Mouse (Mus musculus) hindbrain, embryonic 12.5 days (tissue): Measurements from ENCODE around the gene Slc25a11. TPM values are rescaled to one million over a fixed set of nuclear protein-coding genes. Genes with fewer than 3 reads are reported as not detected.

Source experiments
- ATAC-seq: fragments of 200-750 bp; cut with Nextera tagmentation; 2 replicates; pipeline ENCODE4 v1.8.0; 2017; ENCODE audit warnings: moderate TSS enrichment; ENCODE audit not compliant: low FRiP score
- H3K27ac ChIP-seq: fragments of 300-500 bp; sonication (generic); 2 replicates; pipeline ENCODE4 v1.5.1; 2016; ENCODE audit warnings: mild to moderate bottlenecking
- H3K27me3 ChIP-seq: fragments of 300-500 bp; sonication (generic); 2 replicates; pipeline ENCODE4 v1.6.1; 2016; ENCODE audit warnings: mild to moderate bottlenecking
- H3K36me3 ChIP-seq: fragments of 300-500 bp; sonication (generic); 2 replicates; pipeline ENCODE4 v1.6.1; 2016; ENCODE audit warnings: mild to moderate bottlenecking
- H3K4me1 ChIP-seq: fragments of 300-500 bp; sonication (generic); 2 replicates; pipeline ENCODE4 v1.6.1; 2016
- H3K4me2 ChIP-seq: fragments of 300-500 bp; sonication (generic); replicated peaks from 2 replicates; pipeline ENCODE4 v1.6.1; 2016; ENCODE audit warnings: mild to moderate bottlenecking
- H3K4me3 ChIP-seq: fragments of 300-500 bp; sonication (generic); 2 replicates; pipeline ENCODE4 v1.5.1; 2016; ENCODE audit warnings: mild to moderate bottlenecking
- H3K9ac ChIP-seq: fragments of 300-500 bp; sonication (generic); 2 replicates; pipeline ENCODE4 v1.6.1; 2016; ENCODE audit warnings: mild to moderate bottlenecking, moderate library complexity
- H3K9me3 ChIP-seq: fragments of 300-500 bp; sonication (generic); replicated peaks from 2 replicates; pipeline ENCODE4 v1.6.1; 2016; ENCODE audit warnings: mild to moderate bottlenecking
- WGBS: fragments of 180-500 bp; shearing (Covaris S2); methylation state at CpG from one replicate; pipeline ENCODE4 v1.1.7; 2016; 5-methylcytosine and 5-hydroxymethylcytosine counted together
- polyA plus RNA-seq: library from polyadenylated mRNA; unstranded; fragments of >200 nt; fragmentation: Nextera tagmentation; extraction: Ambion mirVana; gene quantifications from 2 replicates; pipeline ENCODE4 v1.2.1, GENCODE M21; 2016

Slc25a11 gene
- polyA plus RNA-seq, 1 experiment from 2014 or later = 148 TPM

DNA sequence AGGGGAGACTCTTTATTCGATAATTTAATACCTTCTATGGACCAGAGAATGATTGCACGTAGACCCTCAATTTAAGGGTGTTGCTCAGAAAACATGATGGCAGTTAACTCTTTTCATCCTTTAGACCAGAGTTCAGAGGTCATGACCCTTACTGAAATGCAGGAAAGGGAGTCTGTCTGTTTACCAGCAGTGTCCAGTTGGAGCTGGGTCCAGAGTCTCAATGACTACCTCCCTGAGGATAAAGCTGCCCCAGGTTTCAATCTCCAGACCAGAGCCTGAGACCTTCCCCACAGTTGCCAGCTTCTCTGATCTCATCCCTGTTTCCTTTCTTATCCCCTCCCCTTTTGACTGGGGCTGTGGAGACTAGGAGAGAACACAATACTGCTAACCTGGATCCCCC, 31.3 kb upstream of the Slc25a11 start:
- no peaks in the 10 kb centered on the region for H3K27me3 ChIP-seq
- no peak overlapping the region for H3K27ac ChIP-seq
- no peak overlapping the region for H3K4me3 ChIP-seq
- no peaks in the 10 kb centered on the region for H3K9me3 ChIP-seq
- H3K4me1 ChIP-seq = peaks cover 17% of the 10 kb centered on the region
- 59% methylated on average over 2 of the region's 2 CpGs for WGBS
- H3K4me2 ChIP-seq = no peak overlapping the region
- peaks cover 53% of the 10 kb centered on the region for H3K36me3 ChIP-seq
- no peak overlapping the region for H3K9ac ChIP-seq
- no peak for ATAC-seq

DNA sequence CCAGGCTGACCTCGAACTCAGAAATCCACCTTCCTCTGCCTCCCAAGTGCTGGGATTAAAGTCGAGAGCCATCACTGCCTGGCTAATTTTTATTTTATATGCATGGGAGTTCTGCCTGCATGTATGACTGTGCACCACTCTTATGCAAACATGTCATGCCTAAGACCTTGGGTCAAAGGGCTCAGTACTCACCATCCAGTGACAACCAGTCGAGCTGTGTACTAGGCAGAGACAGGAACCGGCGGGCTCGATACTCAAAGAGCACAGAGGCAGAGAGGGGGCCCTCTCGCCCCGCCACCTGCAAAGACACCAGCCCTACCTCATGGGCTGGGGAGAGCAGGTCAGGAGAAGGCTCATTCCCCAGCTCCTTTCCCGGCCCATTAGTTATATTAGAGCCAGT, 30.8 kb upstream of the Slc25a11 start:
- Histone ChIP-seq H3K27me3 (no peaks in the 10 kb centered on the region), H3K36me3 (peaks cover 51% of the 10 kb centered on the region), H3K9ac (no peak overlapping the region), H3K4me1 (peaks cover 17% of the 10 kb centered on the region), H3K27ac (no peak overlapping the region), H3K4me3 (no peak overlapping the region), H3K9me3 (no peaks in the 10 kb centered on the region), H3K4me2 (no peak overlapping the region)
- 79% methylated on average over 9 of the region's 9 CpGs for WGBS
- ATAC-seq = no peak

DNA sequence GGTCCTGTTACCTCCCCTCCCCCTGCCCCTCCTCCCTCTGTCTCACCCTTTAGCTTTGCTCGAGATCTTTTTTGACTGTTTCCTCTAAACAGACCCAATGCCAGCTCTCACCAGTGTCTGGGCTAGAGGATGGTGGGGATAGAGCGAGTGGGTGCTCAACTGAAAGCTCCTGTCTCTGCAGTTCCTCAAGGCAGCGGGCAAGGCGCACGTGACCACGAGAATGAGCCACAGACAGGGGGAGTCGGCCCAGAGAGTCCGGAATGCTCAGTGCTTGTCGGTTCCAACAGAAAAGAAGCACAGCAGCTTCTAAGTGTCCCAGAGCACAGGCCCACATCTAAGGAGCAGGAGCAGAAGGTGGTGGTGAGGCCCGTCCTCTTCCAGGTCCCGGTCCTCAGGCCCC, 27.2 kb upstream of the Slc25a11 start:
- Histone ChIP-seq H3K4me3 (no peak overlapping the region), H3K27me3 (no peaks in the 10 kb centered on the region), H3K9me3 (no peaks in the 10 kb centered on the region), H3K9ac (no peak overlapping the region), H3K4me1 (peaks cover 15% of the 10 kb centered on the region), H3K27ac (no peak overlapping the region), H3K4me2 (no peak overlapping the region), H3K36me3 (peaks cover 44% of the 10 kb centered on the region)
- WGBS = 69% methylated on average over 11 of the region's 11 CpGs
- no peak for ATAC-seq

DNA sequence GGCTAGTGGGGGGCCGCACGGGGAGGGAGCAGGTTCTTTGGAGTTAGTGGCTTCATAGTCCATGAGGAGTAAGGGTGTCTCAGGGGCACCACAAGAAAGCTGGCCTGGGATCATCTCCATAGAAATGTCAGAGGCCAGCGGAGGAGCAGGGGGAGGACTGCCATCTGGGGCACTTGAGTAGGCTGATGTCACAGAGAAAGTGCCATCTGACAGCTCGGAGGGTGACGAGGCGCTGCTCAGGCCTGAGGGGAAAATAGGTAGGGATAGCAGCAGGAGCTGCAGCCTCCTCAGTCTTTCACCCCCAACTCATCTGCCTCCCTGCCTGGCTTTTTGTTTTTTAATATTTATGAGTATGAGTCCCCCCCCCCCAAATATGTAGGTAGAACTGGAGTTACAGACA, 26.7 kb upstream of the Slc25a11 start:
- no peaks in the 10 kb centered on the region for H3K27me3 ChIP-seq
- ATAC-seq = no peak
- peaks cover 39% of the 10 kb centered on the region for H3K36me3 ChIP-seq
- no peaks in the 10 kb centered on the region for H3K9me3 ChIP-seq
- H3K4me3 ChIP-seq = no peak overlapping the region
- WGBS = 46% methylated on average over 6 of the region's 6 CpGs
- H3K4me1 ChIP-seq = peaks cover 15% of the 10 kb centered on the region
- H3K27ac ChIP-seq = no peak overlapping the region
- no peak overlapping the region for H3K9ac ChIP-seq
- H3K4me2 ChIP-seq = no peak overlapping the region

DNA sequence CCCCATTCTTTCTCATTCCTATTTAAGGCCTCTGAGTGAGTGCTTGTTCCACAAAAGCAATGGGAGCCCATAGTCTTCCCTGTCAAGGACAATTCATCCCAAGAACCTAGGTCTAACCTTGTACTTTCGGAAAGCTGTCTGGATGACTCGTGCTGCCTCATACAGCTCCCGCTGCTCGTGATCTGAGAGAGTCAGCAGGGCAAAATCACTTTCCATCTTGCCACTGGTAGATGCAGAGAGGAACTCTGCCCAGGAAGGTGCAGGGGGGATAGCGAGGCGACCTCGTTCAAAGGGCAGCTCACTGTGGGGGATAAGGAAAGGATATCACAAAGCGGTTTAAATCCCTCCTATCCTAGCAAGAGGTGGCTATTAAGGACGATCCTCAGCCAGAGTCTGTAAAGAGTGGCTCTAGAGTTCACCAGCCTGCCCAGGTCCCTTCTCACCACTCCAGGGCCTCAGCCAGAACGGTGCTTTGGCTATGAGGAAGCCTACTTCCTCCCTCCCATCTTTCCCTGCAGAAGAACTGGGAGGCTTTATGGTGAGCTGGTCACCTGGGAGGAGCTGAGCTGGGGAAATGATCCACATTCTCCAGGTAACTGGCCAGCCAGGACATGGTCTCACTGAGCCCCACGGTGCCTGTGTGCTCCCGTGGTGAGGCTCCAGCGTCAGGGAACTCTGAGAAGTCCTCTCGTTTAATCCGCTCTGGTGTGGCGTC, 24.2 kb upstream of the Slc25a11 start:
- no peak overlapping the region for H3K9ac ChIP-seq
- H3K27ac ChIP-seq = no peak overlapping the region
- H3K4me2 ChIP-seq = peak overlapping the region; percentile 85; the same call in 1 of the 2 replicates
- ATAC-seq = no peak
- H3K27me3 ChIP-seq = no peaks in the 10 kb centered on the region
- no peaks in the 10 kb centered on the region for H3K9me3 ChIP-seq
- H3K4me1 ChIP-seq = peaks cover 27% of the 10 kb centered on the region
- H3K36me3 ChIP-seq = peaks cover 33% of the 10 kb centered on the region
- 84% methylated on average over 16 of the region's 16 CpGs for WGBS
- no peak overlapping the region for H3K4me3 ChIP-seq

DNA sequence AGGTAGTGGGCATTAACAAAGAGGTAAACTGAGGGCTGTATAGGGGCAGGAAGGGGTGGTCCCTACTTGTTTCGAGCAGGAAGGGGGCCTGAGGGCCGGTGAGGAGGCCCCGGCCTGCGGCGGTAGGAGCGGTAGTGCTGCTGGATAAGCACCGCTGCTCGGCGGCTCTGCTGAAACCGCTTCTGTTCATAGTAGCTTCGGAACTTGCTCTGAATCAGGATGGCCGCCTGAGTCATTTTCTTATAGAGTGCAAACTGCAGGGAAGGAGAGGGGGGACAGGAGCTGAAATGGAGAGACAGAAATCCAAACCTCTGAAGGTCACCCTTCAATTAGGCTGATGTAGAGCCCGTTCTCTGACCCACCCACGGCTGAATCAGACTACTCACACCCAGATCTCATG, 23.2 kb upstream of the Slc25a11 start:
- Histone ChIP-seq H3K9ac (peak overlapping the region; percentile 80), H3K4me2 (peak overlapping the region; percentile 85), H3K4me1 (peaks cover 27% of the 10 kb centered on the region), H3K36me3 (peaks cover 28% of the 10 kb centered on the region), H3K9me3 (no peaks in the 10 kb centered on the region), H3K4me3 (peak overlapping the region; percentile 57), H3K27ac (peak overlapping the region; percentile 97), H3K27me3 (no peaks in the 10 kb centered on the region)
- no peak for ATAC-seq
- 43% methylated on average over 14 of the region's 14 CpGs for WGBS

DNA sequence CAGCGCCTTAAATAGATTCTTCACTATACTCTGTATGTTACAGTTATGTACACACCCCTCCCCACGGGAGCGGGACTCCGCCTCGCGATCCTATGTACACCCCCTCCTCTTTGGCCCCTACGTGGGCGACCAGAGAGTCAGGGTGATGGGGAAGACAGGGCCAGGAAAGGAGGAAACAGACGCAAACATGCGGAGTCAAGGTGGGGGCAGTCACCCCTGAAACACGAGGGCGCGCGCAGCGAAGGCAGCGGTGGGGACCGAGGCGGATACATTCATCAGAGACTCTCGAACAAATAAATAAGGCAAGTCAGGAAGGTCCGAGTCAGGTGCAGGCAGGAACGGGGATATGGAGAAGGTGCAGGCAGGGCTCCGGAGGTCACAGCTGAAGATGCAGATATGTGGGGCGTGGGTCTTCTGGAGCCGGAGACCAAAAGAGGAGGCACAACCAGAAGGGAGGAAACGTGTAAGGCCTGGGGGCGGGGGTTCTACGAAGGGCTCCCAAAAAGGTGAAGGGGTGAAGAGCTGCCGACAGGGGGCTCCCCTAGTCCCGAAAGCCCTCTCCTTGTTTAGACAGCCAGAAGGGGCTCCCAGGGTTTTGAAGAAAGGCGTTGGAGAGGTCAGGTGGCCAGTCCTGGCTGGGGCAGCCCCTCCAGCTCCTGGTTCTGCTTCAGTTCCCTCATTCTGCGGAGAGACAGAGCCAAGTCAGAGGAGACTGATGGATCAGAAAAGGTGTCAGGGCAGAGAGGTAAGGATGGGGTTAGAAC, 22.5 kb upstream of the Slc25a11 start:
- Histone ChIP-seq H3K36me3 (peaks cover 29% of the 10 kb centered on the region), H3K27me3 (no peaks in the 10 kb centered on the region), H3K4me1 (peaks cover 27% of the 10 kb centered on the region), H3K4me3 (peak overlapping the region; percentile 57), H3K27ac (peak overlapping the region; percentile 97), H3K9ac (peak overlapping the region; percentile 80), H3K9me3 (no peaks in the 10 kb centered on the region), H3K4me2 (peak overlapping the region; percentile 85)
- ATAC-seq = peak; percentile 42
- under 1% methylated on average over 30 of the region's 31 CpGs for WGBS

DNA sequence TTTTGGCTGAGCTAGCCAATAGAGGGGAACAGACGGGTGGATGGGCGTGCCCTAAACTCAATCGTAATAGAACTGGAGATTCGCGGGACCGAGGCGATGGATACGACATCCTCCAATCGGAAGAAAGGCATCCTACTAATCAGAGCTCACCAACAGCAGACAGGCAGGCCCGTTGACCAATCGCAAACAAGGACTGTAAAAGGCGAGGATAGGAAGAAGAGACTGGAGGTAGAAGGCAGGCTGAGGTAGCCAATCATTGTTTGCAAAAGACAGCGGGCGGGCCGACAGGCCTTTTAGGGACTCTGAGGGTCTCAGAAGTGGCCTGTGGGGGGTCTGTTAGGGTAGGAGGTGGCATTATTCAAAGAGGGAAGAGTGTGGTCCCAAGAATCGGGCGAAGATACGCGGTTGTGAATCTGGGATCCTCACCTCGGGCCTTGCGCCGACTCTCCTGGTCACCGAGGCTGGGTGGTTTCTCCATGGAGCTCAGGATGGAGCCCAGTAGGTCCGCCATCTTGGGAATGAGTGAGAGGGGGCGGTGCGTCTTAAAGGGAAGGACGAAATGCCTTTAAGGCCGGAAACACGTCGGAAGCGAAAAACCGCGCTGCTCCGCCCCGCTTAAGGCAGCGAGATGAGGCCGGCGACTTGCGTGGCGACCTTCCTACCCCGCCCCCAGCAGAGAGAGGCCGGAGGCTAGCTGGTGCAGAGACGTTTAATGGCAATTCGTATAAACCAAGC, 21.7 kb upstream of the Slc25a11 start, which contains the start of gene Spag7:
TSS of gene Spag7 (minus strand) at position 646 of the 735 bp plus-strand sequence.
- Histone ChIP-seq H3K9ac (peak within 1 kb of the TSS; percentile 80), H3K9me3 (no peaks in the 10 kb centered on the region), H3K27me3 (no peaks in the 10 kb centered on the region), H3K36me3 (peaks cover 31% of the 10 kb centered on the region), H3K4me2 (peak within 1 kb of the TSS; percentile 85), H3K4me1 (peaks cover 27% of the 10 kb centered on the region), H3K27ac (peak within 1 kb of the TSS; percentile 97), H3K4me3 (peak within 1 kb of the TSS; percentile 57)
- peak; percentile 98 for ATAC-seq
- WGBS = under 1% methylated on average over 43 of the region's 44 CpGs

DNA sequence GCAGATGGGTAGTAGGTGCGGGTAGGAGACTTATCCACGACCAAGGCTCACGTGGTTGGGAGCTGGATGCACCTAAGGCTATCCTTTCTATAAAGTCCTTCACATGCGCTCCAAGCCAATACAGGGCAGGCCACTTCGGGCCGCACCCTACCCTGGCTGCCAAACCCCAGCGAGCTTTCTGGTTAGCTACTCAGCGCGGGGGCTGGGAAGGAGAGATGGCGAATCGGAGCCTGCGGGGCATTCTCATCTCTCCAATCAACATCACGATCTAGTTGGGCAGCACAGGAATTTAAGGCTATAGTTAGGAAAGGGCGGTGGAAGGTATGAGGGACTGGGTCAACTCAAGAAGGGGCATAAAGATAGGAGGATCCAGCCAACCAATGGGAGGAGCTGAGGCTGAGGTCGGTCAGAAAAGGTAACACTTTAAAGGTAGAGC, 21.1 kb upstream of the Slc25a11 start:
- Histone ChIP-seq H3K27ac (peak overlapping the region; percentile 97), H3K9me3 (no peaks in the 10 kb centered on the region), H3K36me3 (peaks cover 33% of the 10 kb centered on the region), H3K4me3 (peak overlapping the region; percentile 57), H3K4me1 (peaks cover 27% of the 10 kb centered on the region), H3K4me2 (peak overlapping the region; percentile 76), H3K9ac (peak overlapping the region; percentile 63), H3K27me3 (no peaks in the 10 kb centered on the region)
- ATAC-seq = peak; percentile 53
- WGBS = 4% methylated on average over 15 of the region's 15 CpGs

DNA sequence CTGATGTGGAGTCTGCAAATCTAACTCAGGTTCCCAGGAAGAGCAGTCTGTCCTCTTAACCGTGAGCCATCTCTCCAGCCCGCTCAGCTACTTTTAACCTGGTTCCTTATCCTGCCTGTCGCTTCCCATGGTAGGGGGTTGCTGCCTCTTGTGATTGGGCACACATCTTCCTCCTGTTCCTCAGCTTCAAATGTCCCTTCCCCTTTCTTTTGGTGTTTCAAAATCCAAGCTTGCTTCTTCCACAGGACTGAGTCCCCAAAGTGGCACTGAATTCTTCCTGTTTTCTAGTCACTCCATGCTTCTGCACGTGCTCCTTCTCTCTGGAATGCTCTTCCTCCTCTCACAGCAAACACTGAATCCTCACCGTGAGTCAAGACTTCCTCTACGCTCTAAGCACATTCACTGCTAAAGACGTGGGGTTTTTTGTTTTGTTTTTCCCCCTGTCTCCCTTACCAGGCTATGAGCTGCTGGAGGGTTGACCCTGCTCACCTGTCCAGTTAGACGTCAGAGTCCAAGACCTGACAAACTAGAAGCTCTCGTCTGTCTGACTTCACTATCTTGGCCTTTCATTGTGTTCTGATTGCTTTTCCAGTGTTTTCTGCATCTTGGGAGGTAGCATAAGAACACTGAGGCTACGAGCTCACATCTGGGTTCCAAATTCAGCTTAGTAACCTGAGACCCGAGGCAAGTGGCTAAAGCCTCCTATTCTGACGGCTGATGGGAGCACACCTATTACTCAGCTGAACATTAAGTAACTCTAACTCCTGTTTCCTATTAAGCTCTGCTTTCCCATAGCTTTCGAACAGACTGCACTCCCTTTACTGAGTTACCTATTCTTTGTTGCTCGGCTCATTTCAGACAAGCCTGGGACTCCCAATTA, 20.2 kb upstream of the Slc25a11 start:
- 70% methylated on average over 14 of the region's 14 CpGs for WGBS

DNA sequence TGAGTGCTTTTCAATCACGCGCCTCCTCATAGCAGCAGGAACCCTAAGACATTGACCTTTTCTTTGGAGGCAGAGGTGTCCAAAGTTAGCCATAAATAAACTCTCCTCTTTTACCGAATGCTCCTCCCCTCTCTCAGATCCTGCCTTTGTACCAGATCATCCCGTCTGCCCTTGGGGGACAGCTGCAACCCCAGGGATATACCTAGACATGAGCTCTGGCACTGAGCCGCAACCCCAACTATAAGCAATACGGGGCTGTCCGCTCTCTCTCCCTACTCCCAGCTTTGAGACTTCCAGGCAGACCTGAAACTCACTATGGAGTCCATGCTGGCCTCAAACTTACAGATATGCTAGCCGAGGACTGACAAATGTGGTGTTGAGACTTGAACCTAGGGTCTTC, 19.4 kb upstream of the Slc25a11 start:
- no peak overlapping the region for H3K27ac ChIP-seq
- H3K4me2 ChIP-seq = no peak overlapping the region
- no peak for ATAC-seq
- H3K4me1 ChIP-seq = peaks cover 27% of the 10 kb centered on the region
- H3K4me3 ChIP-seq = no peak overlapping the region
- H3K36me3 ChIP-seq = peaks cover 48% of the 10 kb centered on the region
- H3K9ac ChIP-seq = no peak overlapping the region
- 93% methylated on average over 8 of the region's 8 CpGs for WGBS
- H3K9me3 ChIP-seq = no peaks in the 10 kb centered on the region
- no peaks in the 10 kb centered on the region for H3K27me3 ChIP-seq

More for the DNA sequence above, 20.2 kb upstream of the Slc25a11 start:
- H3K27me3 ChIP-seq = no peaks in the 10 kb centered on the region
- peak overlapping the region; percentile 97 for H3K27ac ChIP-seq
- ATAC-seq = no peak
- H3K36me3 ChIP-seq = peaks cover 42% of the 10 kb centered on the region
- peaks cover 27% of the 10 kb centered on the region for H3K4me1 ChIP-seq
- H3K4me2 ChIP-seq = peak overlapping the region; percentile 76
- peak overlapping the region; percentile 57 for H3K4me3 ChIP-seq
- H3K9ac ChIP-seq = peak overlapping the region; percentile 63
- no peaks in the 10 kb centered on the region for H3K9me3 ChIP-seq
